Mouse (Mus musculus) forebrain, embryonic 14.5 days (tissue): Measurements from ENCODE around the gene Gabrb3. TPM values are rescaled to one million over a fixed set of nuclear protein-coding genes. Genes with fewer than 3 reads are reported as not detected.

Experiments used
- ATAC-seq: fragments of 200-750 bp; cut with Nextera tagmentation; 2 replicates; pipeline ENCODE4 v1.8.0; 2017; ENCODE audit warnings: mild to moderate bottlenecking, moderate library complexity
- DNase-seq: peaks from one replicate; pipeline ENCODE4 v3.0.0-alpha.2; 2015; ENCODE audit warnings: low spot score
- H3K27ac ChIP-seq: fragments of 300-500 bp; sonication (generic); 2 replicates; pipeline ENCODE4 v1.5.1; 2014; ENCODE audit warnings: low read depth, mild to moderate bottlenecking, control low read depth, low read length, moderate library complexity
- H3K27me3 ChIP-seq: fragments of 300-500 bp; sonication (generic); replicated peaks from 2 replicates; pipeline ENCODE4 v1.6.1; 2014; ENCODE audit warnings: low read length, control low read depth, mixed read lengths; ENCODE audit not compliant: control insufficient read depth, insufficient read depth
- H3K36me3 ChIP-seq: fragments of 300-500 bp; sonication (generic); 2 replicates; pipeline ENCODE4 v1.6.1; 2014; ENCODE audit warnings: low read length, control low read depth; ENCODE audit not compliant: control insufficient read depth, insufficient read depth
- H3K4me1 ChIP-seq: fragments of 300-500 bp; sonication (generic); 2 replicates; pipeline ENCODE4 v1.6.1; 2014; ENCODE audit warnings: antibody characterized with exemption, low read length, control low read depth; ENCODE audit not compliant: control insufficient read depth, insufficient read depth
- H3K4me2 ChIP-seq: fragments of 300-500 bp; sonication (generic); 2 replicates; pipeline ENCODE4 v1.6.1; 2014; ENCODE audit warnings: mild to moderate bottlenecking, control low read depth, low read length
- H3K4me3 ChIP-seq: fragments of 300-500 bp; sonication (generic); 2 replicates; pipeline ENCODE4 v1.5.1; 2014; ENCODE audit warnings: low read depth, low read length, control low read depth
- H3K9ac ChIP-seq: fragments of 300-500 bp; sonication (generic); 2 replicates; pipeline ENCODE4 v1.6.1; 2014; ENCODE audit warnings: mild to moderate bottlenecking, low read length, control low read depth, moderate library complexity
- H3K9me3 ChIP-seq: fragments of 300-500 bp; sonication (generic); replicated peaks from 2 replicates; pipeline ENCODE4 v1.6.1; 2016; ENCODE audit warnings: low read length, control low read depth, mixed read lengths; ENCODE audit not compliant: control insufficient read depth
- WGBS: fragments of 180-500 bp; shearing (Covaris S2); extraction: QIAGEN DNeasy Blood & Tissue Kit; methylation state at CpG from one replicate; pipeline ENCODE4 v1.1.7; 2014; 5-methylcytosine and 5-hydroxymethylcytosine counted together
- polyA plus RNA-seq: library from polyadenylated mRNA; unstranded; fragments of >200 nt; fragmentation: Nextera tagmentation; extraction: Ambion mirVana; gene quantifications from 2 replicates; pipeline ENCODE4 v1.2.1, GENCODE M21; 2014

The Gabrb3 gene
- 32.7 and 42.2 TPM in 2 replicates for polyA plus RNA-seq

DNA sequence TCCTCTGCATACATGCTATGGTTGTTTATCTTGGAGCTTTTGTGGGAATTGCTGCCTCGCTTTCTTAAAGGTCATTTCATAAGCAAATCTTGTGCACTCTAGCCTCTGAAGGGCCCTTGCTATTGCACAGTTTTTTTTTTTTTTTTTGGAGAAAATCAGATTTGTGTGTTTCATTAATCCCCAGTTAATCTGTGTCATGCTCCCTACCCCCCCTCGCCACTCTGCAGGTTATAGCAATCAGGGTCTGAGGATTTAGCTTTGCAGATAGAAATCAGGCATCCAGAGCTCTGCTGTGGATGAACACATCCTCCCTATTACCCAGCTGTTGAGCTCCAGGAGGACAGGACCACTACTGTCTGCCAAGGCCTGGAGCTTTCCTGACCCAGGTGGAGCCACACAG is at the start of gene Gabrb3:
Gene Gabrb3, plus strand, starts transcription at position 301 of the 400 bp plus-strand sequence.
- Histone ChIP-seq H3K36me3 (no peaks in the 10 kb centered on the region), H3K27ac (no peak within 1 kb of the TSS)
- 91% methylated on average over 2 of the region's 2 CpGs for WGBS

DNA sequence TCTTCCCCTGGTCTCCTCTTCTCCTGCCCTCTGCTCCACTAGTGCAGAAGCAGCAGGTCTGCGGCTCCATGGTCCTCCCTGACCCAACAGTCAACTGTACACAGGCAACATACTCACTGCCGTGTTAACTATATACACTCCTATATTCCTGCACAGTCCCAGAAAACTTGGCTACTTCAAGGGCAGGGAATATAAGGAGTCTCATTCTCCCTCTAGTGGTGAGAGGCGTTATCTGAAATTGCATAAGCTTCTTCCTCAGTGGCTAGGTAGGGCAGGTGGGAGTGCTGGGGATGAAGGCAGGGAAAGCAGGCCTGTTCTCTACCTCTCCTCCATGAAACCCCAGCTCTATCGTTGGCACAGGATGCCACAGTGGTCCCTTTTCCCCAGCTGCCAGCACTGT is 35.4 kb upstream of the Gabrb3 start:
- DNase-seq, result peak; percentile 85

More for the DNA sequence above, at the start of gene Gabrb3:
- Histone ChIP-seq H3K4me3 (no peak within 1 kb of the TSS), H3K4me2 (no peak within 1 kb of the TSS), H3K27me3 (no peaks in the 10 kb centered on the region), H3K9ac (no peak within 1 kb of the TSS), H3K4me1 (no peaks in the 10 kb centered on the region), H3K9me3 (no peaks in the 10 kb centered on the region)
- no peak for DNase-seq
- ATAC-seq, result no peak

DNA sequence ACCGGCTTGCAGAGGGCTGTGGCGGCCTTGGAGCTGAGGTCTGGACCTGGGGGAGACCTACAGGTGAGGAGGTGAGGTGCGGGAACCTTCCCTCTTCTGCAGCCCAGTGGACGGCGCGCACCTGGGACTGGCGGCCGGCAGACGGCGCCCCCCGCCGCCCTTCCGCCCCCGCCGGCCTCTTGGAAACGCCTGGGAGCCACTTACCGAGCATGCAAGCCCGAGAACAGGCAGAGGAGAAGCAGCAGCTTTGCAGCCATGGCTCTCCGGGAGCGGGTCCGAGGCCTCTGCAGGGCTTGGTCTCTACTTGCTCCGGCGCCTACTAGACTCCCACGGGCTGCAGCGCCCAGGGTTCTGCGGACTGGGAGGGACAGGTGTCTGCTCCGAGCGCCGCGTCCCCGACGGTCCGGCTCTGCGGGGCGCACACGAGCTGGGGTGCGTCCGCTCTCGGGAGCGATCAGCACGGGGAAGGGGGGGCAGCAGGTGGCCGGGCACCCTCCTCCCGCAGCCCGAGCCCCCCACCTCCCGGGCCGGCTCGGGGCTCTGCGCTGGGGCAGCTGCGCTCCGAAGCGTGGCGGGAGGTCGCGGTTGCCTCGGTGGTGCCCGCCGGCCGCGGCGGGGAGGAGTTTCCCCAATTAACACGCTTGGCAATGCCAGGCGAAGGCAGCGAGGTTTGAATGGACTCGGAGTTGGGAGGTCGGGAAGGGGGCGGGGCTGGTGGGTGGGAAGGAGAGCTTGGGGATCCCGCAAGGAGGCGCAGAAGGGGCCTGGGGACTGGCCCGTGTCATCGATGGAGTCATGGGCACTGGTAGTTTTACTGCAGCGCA is 32.8 kb upstream of the Gabrb3 start, which contains the start of gene Gabrg3:
Gene Gabrg3, minus strand, starts transcription at position 672 of the 824 bp plus-strand sequence.
- Histone ChIP-seq H3K36me3 (no peaks in the 10 kb centered on the region), H3K4me3 (peak within 1 kb of the TSS; percentile 61), H3K27me3 (no peaks in the 10 kb centered on the region), H3K9me3 (no peaks in the 10 kb centered on the region), H3K9ac (peak within 1 kb of the TSS; percentile 67), H3K4me1 (0 out of 2 replicates have a peak, but pooled peaks cover 2% of the 10 kb centered on the region), H3K27ac (peak within 1 kb of the TSS; percentile 39), H3K4me2 (peak within 1 kb of the TSS; percentile 92)
- under 1% methylated on average over 63 of the region's 71 CpGs for WGBS
- DNase-seq (peak; percentile 77), ATAC-seq (peak; percentile 86)

More for the DNA sequence above, 35.4 kb upstream of the Gabrb3 start:
- no peak overlapping the region for H3K4me2 ChIP-seq
- H3K27me3 ChIP-seq, result no peaks in the 10 kb centered on the region
- 0 out of 2 replicates have a peak, but pooled peaks cover 2% of the 10 kb centered on the region for H3K4me1 ChIP-seq
- no peaks in the 10 kb centered on the region for H3K9me3 ChIP-seq
- H3K36me3 ChIP-seq, result no peaks in the 10 kb centered on the region
- ATAC-seq, result peak; percentile 38
- no peak overlapping the region for H3K4me3 ChIP-seq
- H3K9ac ChIP-seq, result no peak overlapping the region
- 32% methylated on average over 4 of the region's 4 CpGs for WGBS
- H3K27ac ChIP-seq, result no peak overlapping the region

DNA sequence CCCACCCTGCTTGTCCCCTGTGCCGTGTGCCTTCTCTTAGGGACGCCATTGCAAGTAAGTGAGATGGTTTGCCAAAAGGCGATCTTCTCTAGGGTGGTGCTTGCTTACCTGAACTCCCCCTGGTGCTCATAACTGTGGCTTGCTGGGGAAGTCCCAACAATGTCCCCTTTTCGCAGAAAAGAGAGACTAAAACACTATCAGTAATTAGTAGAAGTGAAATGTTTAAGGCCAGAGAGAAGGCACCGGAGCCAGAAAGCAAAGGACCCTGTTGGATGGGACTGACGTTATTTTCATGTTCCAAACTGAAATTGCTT is 32.2 kb upstream of the Gabrb3 start:
- 0 out of 2 replicates have a peak, but pooled peaks cover 2% of the 10 kb centered on the region for H3K4me1 ChIP-seq
- no peaks in the 10 kb centered on the region for H3K9me3 ChIP-seq
- H3K4me3 ChIP-seq, result peak overlapping the region; percentile 61
- H3K9ac ChIP-seq, result peak overlapping the region; percentile 67
- ATAC-seq (no peak), DNase-seq (no peak)
- no peak overlapping the region for H3K27ac ChIP-seq
- H3K27me3 ChIP-seq, result no peaks in the 10 kb centered on the region
- H3K4me2 ChIP-seq, result peak overlapping the region; percentile 92
- no peaks in the 10 kb centered on the region for H3K36me3 ChIP-seq
- WGBS, result 15% methylated on average over 6 of the region's 6 CpGs

DNA sequence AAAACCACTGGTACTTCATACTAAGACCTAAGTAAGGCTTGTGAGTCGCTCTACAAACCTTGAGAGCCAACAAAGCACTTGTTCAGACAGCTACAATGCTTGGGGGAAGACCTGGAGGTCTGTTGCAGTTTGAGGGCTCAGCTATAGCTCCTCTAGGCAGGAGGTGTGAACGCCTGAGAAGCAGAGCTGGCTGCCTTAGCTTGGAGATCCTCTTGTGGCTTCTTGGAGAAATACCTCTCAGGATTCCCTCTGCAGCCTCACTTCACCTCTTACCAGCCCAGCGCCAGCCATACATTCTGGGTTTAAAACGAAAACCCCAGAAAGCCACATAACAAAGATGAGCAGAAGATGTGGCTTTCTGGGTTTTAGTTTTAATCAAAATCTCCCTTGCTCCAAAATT is 29.4 kb upstream of the Gabrb3 start:
- Histone ChIP-seq H3K9ac (no peak overlapping the region), H3K4me3 (no peak overlapping the region), H3K9me3 (no peaks in the 10 kb centered on the region), H3K36me3 (no peaks in the 10 kb centered on the region), H3K27me3 (no peaks in the 10 kb centered on the region), H3K4me2 (no peak overlapping the region), H3K4me1 (0 out of 2 replicates have a peak, but pooled peaks cover 2% of the 10 kb centered on the region), H3K27ac (no peak overlapping the region)
- no peak for DNase-seq
- no peak for ATAC-seq
- WGBS, result 48% methylated on average over 4 of the region's 4 CpGs

DNA sequence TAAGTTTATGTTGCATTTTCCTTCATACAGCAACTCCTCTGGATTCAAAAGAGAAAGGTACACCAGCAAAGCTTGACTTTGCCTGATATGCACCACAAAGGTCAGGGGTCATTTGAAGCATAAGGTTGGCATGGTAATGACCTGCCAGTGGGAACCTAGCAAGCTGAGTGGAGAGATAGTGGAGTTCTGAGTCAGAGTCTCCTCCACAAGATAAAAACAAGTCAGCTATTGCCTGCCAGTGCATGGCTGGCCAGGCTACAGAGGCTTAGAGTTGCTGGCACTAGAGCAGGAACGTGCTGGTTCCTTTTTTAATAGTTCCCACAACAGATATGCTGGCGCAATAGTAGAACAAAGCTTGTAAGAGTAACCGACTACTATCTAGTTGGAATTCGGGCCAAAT is 25.9 kb upstream of the Gabrb3 start:
- H3K36me3 ChIP-seq, result no peaks in the 10 kb centered on the region
- WGBS, result 92% methylated on average over 4 of the region's 4 CpGs
- DNase-seq (no peak), ATAC-seq (no peak)
- no peaks in the 10 kb centered on the region for H3K9me3 ChIP-seq
- H3K27ac ChIP-seq, result no peak overlapping the region
- H3K27me3 ChIP-seq, result no peaks in the 10 kb centered on the region
- no peak overlapping the region for H3K9ac ChIP-seq
- H3K4me2 ChIP-seq, result no peak overlapping the region
- no peak overlapping the region for H3K4me3 ChIP-seq
- no peaks in the 10 kb centered on the region for H3K4me1 ChIP-seq

DNA sequence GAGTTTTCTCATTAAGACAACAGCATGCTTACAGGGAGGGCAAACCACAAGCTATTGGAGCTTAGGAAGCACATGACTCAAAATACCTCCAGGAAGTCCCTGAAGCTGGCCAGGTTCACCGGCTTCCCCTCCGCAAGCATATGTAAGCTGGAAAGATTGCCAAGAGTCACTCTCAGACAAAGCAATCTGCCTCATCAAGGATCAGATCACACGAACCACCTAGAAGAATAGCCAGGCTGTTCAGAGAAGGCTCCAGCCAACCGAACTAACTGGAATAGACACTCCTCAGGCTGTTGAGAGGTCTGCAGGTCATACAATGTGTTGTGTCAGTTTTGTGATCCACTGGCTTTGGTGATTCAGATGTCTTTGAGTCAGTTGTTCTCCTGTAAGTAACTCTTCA is 8.3 kb upstream of the Gabrb3 start:
- ATAC-seq (no peak), DNase-seq (no peak)
- Histone ChIP-seq H3K9me3 (no peaks in the 10 kb centered on the region), H3K27me3 (no peaks in the 10 kb centered on the region), H3K4me1 (no peaks in the 10 kb centered on the region), H3K4me3 (no peak overlapping the region), H3K9ac (no peak overlapping the region), H3K27ac (no peak overlapping the region), H3K36me3 (no peaks in the 10 kb centered on the region), H3K4me2 (no peak overlapping the region)
- 73% methylated on average over 4 of the region's 4 CpGs for WGBS

DNA sequence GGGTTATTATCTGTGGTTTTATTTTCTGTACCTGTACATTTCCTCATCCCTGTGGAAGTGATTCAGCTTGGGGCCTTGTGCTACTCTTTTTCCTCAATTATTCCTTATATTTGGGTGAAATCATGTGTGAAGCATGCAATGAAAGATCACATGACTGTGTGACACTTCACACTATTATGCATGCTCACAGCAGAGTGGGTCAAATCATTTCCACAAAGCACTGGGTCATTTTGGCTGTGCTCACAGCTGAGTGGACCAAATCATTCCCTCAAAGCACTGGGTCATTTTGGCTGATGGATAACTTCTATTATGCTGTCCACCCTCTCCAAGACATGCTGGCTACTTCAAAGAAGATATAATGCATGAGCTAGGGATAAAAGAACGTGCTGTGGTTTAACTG is 6.6 kb upstream of the Gabrb3 start:
- Histone ChIP-seq H3K4me3 (no peak overlapping the region), H3K9ac (no peak overlapping the region), H3K4me1 (no peaks in the 10 kb centered on the region), H3K9me3 (no peaks in the 10 kb centered on the region), H3K27ac (no peak overlapping the region), H3K36me3 (no peaks in the 10 kb centered on the region), H3K4me2 (no peak overlapping the region), H3K27me3 (no peaks in the 10 kb centered on the region)
- ATAC-seq (no peak), DNase-seq (no peak)
- WGBS, result 41% methylated on average over 1 of the region's 1 CpGs

DNA sequence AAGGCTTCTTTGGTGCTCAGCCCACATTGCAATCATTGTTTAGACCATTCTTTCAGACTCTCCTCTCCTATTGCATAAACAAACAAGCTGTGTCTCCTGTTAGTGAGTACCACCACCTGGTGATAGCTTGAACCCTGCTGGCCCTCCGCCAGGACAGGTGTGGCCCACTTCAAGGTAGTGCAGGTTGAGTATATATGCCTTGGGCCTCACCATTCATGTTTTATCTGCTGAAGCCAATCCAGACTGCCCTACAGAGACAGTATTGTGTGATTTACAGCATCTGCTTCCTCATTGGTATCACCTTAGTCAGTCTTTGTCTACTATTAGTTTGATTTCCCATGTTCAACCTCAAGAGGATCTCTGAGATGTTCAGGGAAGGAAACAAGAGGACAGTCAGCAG is 1.6 kb downstream of the Gabrb3 start:
- Histone ChIP-seq H3K9me3 (no peaks in the 10 kb centered on the region), H3K4me2 (no peak overlapping the region), H3K9ac (no peak overlapping the region), H3K4me1 (no peaks in the 10 kb centered on the region), H3K27me3 (no peaks in the 10 kb centered on the region), H3K27ac (no peak overlapping the region), H3K4me3 (no peak overlapping the region), H3K36me3 (no peaks in the 10 kb centered on the region)
- DNase-seq, result no peak
- no peak for ATAC-seq
- WGBS, result 94% methylated on average over 1 of the region's 1 CpGs
